Mouse (Mus musculus) limb, embryonic 12.5 days (tissue): ENCODE measurements around the gene Peli2. TPM values are rescaled to one million over a fixed set of nuclear protein-coding genes. Genes with fewer than 3 reads are reported as not detected.
A peak's percentile ranks its signal among the peaks of the same experiment; 100 is the strongest.

Source experiments
- ATAC-seq: fragments of 200-750 bp; cut with Nextera tagmentation; 2 replicates; pipeline ENCODE4 v1.8.0; 2017; ENCODE audit warnings: low read depth, moderate TSS enrichment; ENCODE audit not compliant: insufficient number of reproducible peaks, insufficient read depth, low FRiP score, low TSS enrichment
- H3K27ac ChIP-seq: fragments of 300-500 bp; sonication (generic); 2 replicates; pipeline ENCODE4 v1.5.1; 2016; ENCODE audit warnings: mild to moderate bottlenecking, moderate library complexity
- H3K27me3 ChIP-seq: fragments of 300-500 bp; sonication (generic); 2 replicates; pipeline ENCODE4 v1.6.1; 2016; ENCODE audit warnings: mild to moderate bottlenecking, moderate library complexity
- H3K36me3 ChIP-seq: fragments of 300-500 bp; sonication (generic); 2 replicates; pipeline ENCODE4 v1.6.1; 2016; ENCODE audit warnings: mild to moderate bottlenecking, moderate library complexity
- H3K4me1 ChIP-seq: fragments of 300-500 bp; sonication (generic); replicated peaks from 2 replicates; pipeline ENCODE4 v1.6.1; 2016
- H3K4me2 ChIP-seq: fragments of 300-500 bp; sonication (generic); 2 replicates; pipeline ENCODE4 v1.6.1; 2016; ENCODE audit warnings: mild to moderate bottlenecking, moderate library complexity
- H3K4me3 ChIP-seq: fragments of 300-500 bp; sonication (generic); replicated peaks from 2 replicates; pipeline ENCODE4 v1.5.1; 2016; ENCODE audit warnings: mild to moderate bottlenecking
- H3K9ac ChIP-seq: fragments of 300-500 bp; sonication (generic); replicated peaks from 2 replicates; pipeline ENCODE4 v1.6.1; 2016; ENCODE audit warnings: mild to moderate bottlenecking, moderate library complexity
- H3K9me3 ChIP-seq: fragments of 300-500 bp; sonication (generic); 2 replicates; pipeline ENCODE4 v1.6.1; 2016; ENCODE audit warnings: mild to moderate bottlenecking, moderate library complexity
- WGBS: fragments of 180-500 bp; shearing (Covaris S2); methylation state at CpG from one replicate; pipeline ENCODE4 v1.1.7; 2016; 5-methylcytosine and 5-hydroxymethylcytosine counted together
- polyA plus RNA-seq: library from polyadenylated mRNA; unstranded; fragments of >200 nt; fragmentation: Nextera tagmentation; extraction: Ambion mirVana; gene quantifications from 2 replicates; pipeline ENCODE4 v1.2.1, GENCODE M21; 2016

The Peli2 gene
- polyA plus RNA-seq, 1 experiment from 2014 or later, result 12.3 TPM

DNA sequence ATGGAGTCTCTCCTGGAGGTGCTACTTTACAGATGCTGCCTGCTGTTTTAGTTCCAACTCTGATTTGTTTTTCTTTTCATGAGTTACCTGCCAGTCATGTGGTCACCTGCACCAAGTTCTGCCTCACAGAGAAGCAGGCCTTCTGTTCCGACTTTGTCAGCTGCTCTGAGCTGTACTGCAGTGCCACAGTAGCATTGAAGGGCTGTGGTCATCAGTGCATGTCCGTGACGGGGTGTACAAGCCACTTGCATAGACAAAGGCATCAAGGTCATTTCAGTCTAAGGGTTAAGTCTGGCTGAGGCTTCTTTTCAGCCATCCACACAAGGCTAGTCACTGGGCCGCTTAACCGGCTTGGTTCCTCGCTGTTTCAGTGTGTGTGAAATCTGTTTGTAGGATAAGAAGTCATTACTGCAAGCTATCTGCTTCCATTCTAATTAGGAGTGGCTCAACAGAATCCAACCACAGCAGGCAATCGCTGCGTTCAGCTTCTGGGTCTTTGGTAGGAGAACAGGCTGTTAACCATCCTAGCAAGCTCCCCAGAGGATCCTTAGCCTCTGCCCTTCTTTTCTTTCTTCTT is 7.1 kb downstream of the Peli2 start:
- no peaks in the 10 kb centered on the region for H3K36me3 ChIP-seq
- H3K9ac ChIP-seq, result no peak overlapping the region
- H3K9me3 ChIP-seq, result no peaks in the 10 kb centered on the region
- no peak for ATAC-seq
- 76% methylated on average over 8 of the region's 8 CpGs for WGBS
- no peak overlapping the region for H3K4me3 ChIP-seq
- no peak overlapping the region for H3K27ac ChIP-seq
- H3K4me1 ChIP-seq, result peaks cover 71% of the 10 kb centered on the region
- H3K27me3 ChIP-seq, result no peaks in the 10 kb centered on the region
- H3K4me2 ChIP-seq, result no peak overlapping the region

GRCm38 (mm10) chr14:48128701-48129100 is 8.1 kb downstream of the Peli2 start:
- peaks cover 74% of the 10 kb centered on the region for H3K4me1 ChIP-seq

GRCm38 (mm10) chr14:48130021-48130420 is 9.4 kb downstream of the Peli2 start:
- WGBS, result 88% methylated on average over 6 of the region's 6 CpGs
- no peak overlapping the region for H3K27ac ChIP-seq
- ATAC-seq, result no peak
- H3K9ac ChIP-seq, result no peak overlapping the region
- H3K4me1 ChIP-seq, result peaks cover 72% of the 10 kb centered on the region
- H3K4me2 ChIP-seq, result no peak overlapping the region
- no peaks in the 10 kb centered on the region for H3K36me3 ChIP-seq
- H3K27me3 ChIP-seq, result no peaks in the 10 kb centered on the region
- H3K4me3 ChIP-seq, result no peak overlapping the region
- no peaks in the 10 kb centered on the region for H3K9me3 ChIP-seq

More at GRCm38 (mm10) chr14:48128701-48129100, 8.1 kb downstream of the Peli2 start:
- Histone ChIP-seq H3K27me3 (no peaks in the 10 kb centered on the region), H3K4me3 (no peak overlapping the region), H3K4me2 (no peak overlapping the region), H3K9me3 (no peaks in the 10 kb centered on the region), H3K9ac (no peak overlapping the region), H3K36me3 (no peaks in the 10 kb centered on the region), H3K27ac (no peak overlapping the region)
- 86% methylated on average over 5 of the region's 5 CpGs for WGBS
- ATAC-seq, result no peak

DNA sequence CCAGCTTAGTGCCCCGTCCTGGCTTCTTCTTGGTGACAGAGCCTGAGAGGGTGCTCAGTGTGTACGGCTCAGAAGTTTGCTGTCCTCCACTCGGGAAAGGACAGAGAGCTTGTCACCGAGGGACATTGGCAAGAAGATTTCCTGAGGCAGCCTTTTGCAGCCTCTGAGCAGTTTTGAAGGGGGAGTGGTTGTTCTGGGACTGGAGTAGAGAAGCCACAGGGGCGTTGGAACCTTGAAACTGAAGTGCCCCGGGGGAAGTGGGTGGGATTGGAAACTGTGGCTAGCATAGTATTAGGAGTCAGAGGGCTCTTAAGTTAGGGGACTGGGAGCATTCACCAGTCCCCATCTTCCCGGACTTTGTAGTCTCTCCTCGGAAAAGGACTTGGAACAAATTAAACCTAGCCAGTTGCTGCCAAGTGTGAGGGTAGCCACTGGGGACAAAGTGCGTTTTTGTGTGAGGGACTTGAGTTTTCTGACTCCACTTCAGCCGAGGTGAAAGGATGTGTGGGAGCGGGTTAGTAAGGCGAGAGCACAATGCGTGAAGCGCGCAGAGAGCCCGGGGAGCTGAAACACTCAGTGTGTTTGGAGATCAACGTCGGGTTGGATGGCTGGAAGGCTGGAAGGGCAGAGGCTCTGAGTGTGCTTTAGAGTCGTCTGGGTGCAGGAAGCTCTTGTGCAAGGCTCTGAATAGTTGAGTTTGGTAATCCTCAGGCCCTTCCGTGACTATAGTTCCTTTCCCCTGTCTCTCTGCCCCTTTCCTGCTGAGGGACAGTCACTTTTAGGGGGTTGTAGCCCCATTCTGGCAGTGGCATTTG is 10.3 kb downstream of the Peli2 start:
- Histone ChIP-seq H3K9me3 (no peaks in the 10 kb centered on the region), H3K4me1 (peaks cover 72% of the 10 kb centered on the region), H3K27ac (peak overlapping the region; percentile 53; the same call in 1 of the 2 replicates), H3K36me3 (no peaks in the 10 kb centered on the region), H3K27me3 (no peaks in the 10 kb centered on the region), H3K9ac (no peak overlapping the region), H3K4me3 (no peak overlapping the region), H3K4me2 (no peak overlapping the region)
- ATAC-seq, result no peak
- WGBS, result 59% methylated on average over 20 of the region's 20 CpGs

DNA sequence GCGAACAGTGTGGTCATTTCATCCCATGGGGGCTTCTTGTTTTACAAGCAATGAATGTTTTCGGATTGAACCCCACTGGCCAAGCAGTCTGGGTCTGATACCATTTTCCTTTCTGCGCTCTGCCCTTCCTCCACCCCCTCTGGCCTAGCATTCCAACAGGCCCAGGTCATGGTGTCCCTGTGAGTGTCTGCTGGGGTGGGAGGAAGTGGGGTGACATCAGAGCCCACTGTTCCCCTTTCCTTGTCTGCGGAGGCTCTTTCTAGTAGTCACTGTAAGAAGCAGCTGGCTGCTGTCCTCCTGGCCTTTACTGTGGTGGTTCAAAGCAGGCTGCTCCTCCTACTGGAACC is 10.9 kb downstream of the Peli2 start:
- peaks cover 71% of the 10 kb centered on the region for H3K4me1 ChIP-seq
- no peak overlapping the region for H3K9ac ChIP-seq
- H3K4me2 ChIP-seq, result no peak overlapping the region
- H3K9me3 ChIP-seq, result no peaks in the 10 kb centered on the region
- no peak overlapping the region for H3K27ac ChIP-seq
- WGBS, result 54% methylated on average over 4 of the region's 4 CpGs
- no peaks in the 10 kb centered on the region for H3K36me3 ChIP-seq
- 0 out of 2 replicates have a peak, but pooled peaks have one; percentile 58 for ATAC-seq
- no peak overlapping the region for H3K4me3 ChIP-seq
- H3K27me3 ChIP-seq, result no peaks in the 10 kb centered on the region

DNA sequence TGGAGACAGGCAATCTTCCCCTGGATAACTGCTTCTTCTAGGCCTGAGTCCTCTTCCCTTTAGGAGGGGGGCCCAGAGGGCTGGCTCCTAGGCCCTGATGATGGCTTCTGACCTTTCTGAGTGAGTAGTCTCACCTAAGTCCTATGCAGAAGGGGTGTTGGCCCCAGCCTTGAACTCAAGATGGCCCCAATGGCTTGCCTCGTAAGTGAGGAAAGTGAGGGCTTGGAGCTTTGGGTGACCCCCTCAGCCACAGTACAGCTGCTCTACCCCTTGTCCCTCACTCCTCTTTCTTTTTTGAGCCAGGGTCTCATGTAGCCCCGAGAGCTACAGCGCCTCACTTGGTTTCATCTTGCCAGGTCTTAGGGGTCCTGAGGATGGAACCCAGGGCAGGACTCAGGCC is 11.6 kb downstream of the Peli2 start:
- H3K4me1 ChIP-seq, result peaks cover 72% of the 10 kb centered on the region
- no peak overlapping the region for H3K9ac ChIP-seq
- ATAC-seq, result no peak
- H3K27me3 ChIP-seq, result no peaks in the 10 kb centered on the region
- no peak overlapping the region; the same call in 1 of the 2 replicates for H3K27ac ChIP-seq
- no peak overlapping the region for H3K4me2 ChIP-seq
- H3K36me3 ChIP-seq, result no peaks in the 10 kb centered on the region
- no peak overlapping the region for H3K4me3 ChIP-seq
- 83% methylated on average over 3 of the region's 3 CpGs for WGBS
- H3K9me3 ChIP-seq, result no peaks in the 10 kb centered on the region

- WGBS, result 33% methylated on average over 21 of the region's 21 CpGs
- no peak for ATAC-seq
- Histone ChIP-seq H3K9ac (no peak overlapping the region), H3K27ac (no peak overlapping the region), H3K4me2 (peak overlapping the region; percentile 18; the same call in 1 of the 2 replicates), H3K4me1 (peaks cover 76% of the 10 kb centered on the region), H3K4me3 (no peak overlapping the region), H3K9me3 (no peaks in the 10 kb centered on the region), H3K36me3 (no peaks in the 10 kb centered on the region), H3K27me3 (no peaks in the 10 kb centered on the region)
These were observed 12.5 kb downstream of the Peli2 start for GRCm38 (mm10) chr14:48132865-48133802.

- Histone ChIP-seq H3K4me2 (peak overlapping the region; percentile 5; the same call in 1 of the 2 replicates), H3K9ac (no peak overlapping the region)
These were observed 13.7 kb downstream of the Peli2 start for GRCm38 (mm10) chr14:48134344-48134743.

GRCm38 (mm10) chr14:48135816-48136345 is 15.3 kb downstream of the Peli2 start:
- ATAC-seq, result no peak

More at GRCm38 (mm10) chr14:48134344-48134743, 13.7 kb downstream of the Peli2 start:
- Histone ChIP-seq H3K4me3 (no peak overlapping the region), H3K36me3 (0 out of 2 replicates have a peak, but pooled peaks cover 5% of the 10 kb centered on the region), H3K27me3 (no peaks in the 10 kb centered on the region), H3K4me1 (peaks cover 70% of the 10 kb centered on the region), H3K9me3 (no peaks in the 10 kb centered on the region), H3K27ac (no peak overlapping the region)
- no peak for ATAC-seq
- 44% methylated on average over 7 of the region's 7 CpGs for WGBS

GRCm38 (mm10) chr14:48137731-48138130 is 17.1 kb downstream of the Peli2 start:
- H3K27ac ChIP-seq, result no peak overlapping the region
- H3K9me3 ChIP-seq, result no peaks in the 10 kb centered on the region
- peaks cover 49% of the 10 kb centered on the region for H3K4me1 ChIP-seq
- WGBS, result 69% methylated on average over 8 of the region's 8 CpGs
- H3K4me3 ChIP-seq, result no peak overlapping the region
- no peaks in the 10 kb centered on the region for H3K27me3 ChIP-seq
- no peak for ATAC-seq
- H3K36me3 ChIP-seq, result peaks cover 5% of the 10 kb centered on the region; the same call in 1 of the 2 replicates
- no peak overlapping the region for H3K9ac ChIP-seq
- no peak overlapping the region for H3K4me2 ChIP-seq

More at GRCm38 (mm10) chr14:48135816-48136345, 15.3 kb downstream of the Peli2 start:
- no peaks in the 10 kb centered on the region for H3K27me3 ChIP-seq
- H3K9ac ChIP-seq, result no peak overlapping the region
- H3K9me3 ChIP-seq, result no peaks in the 10 kb centered on the region
- H3K27ac ChIP-seq, result no peak overlapping the region
- no peak overlapping the region for H3K4me3 ChIP-seq
- WGBS, result 66% methylated on average over 11 of the region's 11 CpGs
- H3K4me1 ChIP-seq, result peaks cover 65% of the 10 kb centered on the region
- no peak overlapping the region for H3K4me2 ChIP-seq
- H3K36me3 ChIP-seq, result 0 out of 2 replicates have a peak, but pooled peaks cover 5% of the 10 kb centered on the region
